27 mouse cellular contexts compared by ENCODE assay signal in the genomic region with DNA sequence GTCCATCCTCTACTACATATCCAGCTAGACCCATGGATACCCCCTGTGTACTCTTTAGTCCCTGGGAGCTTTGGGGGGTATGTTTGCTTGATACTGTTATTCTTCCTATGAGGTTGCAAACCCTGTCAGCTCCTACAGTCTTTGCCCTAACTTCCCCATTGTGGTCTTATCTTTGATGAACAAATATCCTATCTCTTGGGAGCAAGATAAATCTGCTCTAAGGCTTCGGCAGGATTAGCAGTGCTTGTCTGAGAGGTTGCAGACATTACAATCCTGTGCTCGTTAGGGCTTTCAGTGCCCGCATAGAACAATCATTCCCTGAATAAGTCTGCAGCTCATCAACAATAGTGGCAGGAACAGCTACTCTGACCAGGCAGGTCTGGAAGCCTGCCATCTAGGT.
DNase-seq lines count a peak whose midpoint lies in the region; ATAC-seq and TF ChIP-seq lines count a peak whose summit lies in the region.
"Had no signal": no experiment of that assay in that cellular context is flagged by ENCODE, and none has a peak within 500 bp of the region (broad histone marks: within the 10 kb centered on the region; RNA-seq: fewer than 3 reads in every experiment).

No protein-coding gene starts in this region.

- DNase-seq in G1E (ENCODE audit: low spot score), result no peak
- no peak for DNase-seq in left cerebral cortex, postnatal 14 days (ENCODE audit: low spot score in 2 of 2)
- no peak for DNase-seq in liver, postnatal 0 days
- DNase-seq in layer of hippocampus, postnatal 10 days (ENCODE audit: low spot score in 2 of 2), result no peak
- DNase-seq: adrenal gland, adult 2 months; adrenal gland, postnatal 14 days; cerebellum, adult 11-12 months; cerebellum, adult 8-10 months; cerebellum, postnatal 10 days; cerebellum, postnatal 36 days; gastrocnemius, adult 2 months; gastrocnemius, postnatal 14 days; heart, adult 18-20 months; heart, postnatal 10 days; heart, postnatal 36 days had no signal

- H3K4me2 ChIP-seq in liver, postnatal 0 days (ENCODE audit: low read depth, low read length), result no peak overlapping the region
- H3K4me2 ChIP-seq: forebrain, embryonic 13.5 days; heart, embryonic 12.5 days; heart, embryonic 15.5 days; hindbrain, embryonic 14.5 days had no signal

- intact Hi-C loops in left cerebral cortex, postnatal 14 days (cut with DNase I), result no loop called here

- no peak overlapping the region for H3K4me3 ChIP-seq in G1E (ENCODE audit: low read depth, low read length)
- H3K4me3 ChIP-seq in liver, postnatal 0 days (ENCODE audit: low read depth, low read length), result no peak overlapping the region
- H3K4me3 ChIP-seq: forebrain, embryonic 10.5 days; forebrain, embryonic 13.5 days; gastrocnemius, adult 2 months; heart, embryonic 12.5 days; heart, embryonic 15.5 days had no signal

- H3K9ac ChIP-seq in liver, postnatal 0 days (replicated peaks), result no peak overlapping the region
- H3K9ac ChIP-seq: forebrain, embryonic 13.5 days; heart, embryonic 12.5 days; heart, embryonic 15.5 days; hindbrain, embryonic 14.5 days had no signal

- peak; percentile 22 for ATAC-seq in G1E (ENCODE audit: extremely low read depth, insufficient number of reproducible peaks, low FRiP score, poor library complexity, severe bottlenecking)
- peak; percentile 78 for ATAC-seq in common myeloid progenitor, adult 5-6 weeks (replicated peaks; ENCODE audit: low read depth, poor library complexity, severe bottlenecking)
- ATAC-seq in megakaryocyte, adult 5-6 weeks (ENCODE audit: poor library complexity, severe bottlenecking), result 0 out of 2 replicates have a peak, but pooled peaks have one; percentile 15
- no peak for ATAC-seq in liver, postnatal 0 days
- ATAC-seq: CD4-positive, CD25-positive, alpha-beta regulatory T cell, adult 4 months; forebrain, embryonic 13.5 days; forebrain, embryonic 16.5 days; hindbrain, postnatal 0 days; inflammation-experienced regulatory T-cells, adult 6 months; intestine, embryonic 16.5 days had no signal

- TF ChIP-seq CTCF in G1E (IDR thresholded peaks at IDR 0.05; ENCODE audit: low read depth, low read length), result no peak
- no peak for TF ChIP-seq CTCF in liver, postnatal 0 days (IDR thresholded peaks at IDR 0.05; ENCODE audit: low read depth)

- H3K36me3 ChIP-seq in G1E (replicated peaks), result no peaks in the 10 kb centered on the region
- H3K36me3 ChIP-seq in liver, postnatal 0 days (replicated peaks; ENCODE audit: insufficient read depth, low read length), result no peaks in the 10 kb centered on the region
- H3K36me3 ChIP-seq: forebrain, embryonic 10.5 days; heart, embryonic 12.5 days; heart, embryonic 15.5 days had no signal

- 13% methylated on average over 3 of the region's 3 CpGs for WGBS in liver, postnatal 0 days (ENCODE audit: insufficient replicate concordance)

- H3K4me1 ChIP-seq in G1E (ENCODE audit: insufficient read depth, low read depth, low read length), result no peaks in the 10 kb centered on the region; the same call in 1 of the 2 replicates
- no peaks in the 10 kb centered on the region for H3K4me1 ChIP-seq in liver, postnatal 0 days (ENCODE audit: insufficient read depth)
- H3K4me1 ChIP-seq: forebrain, embryonic 10.5 days; forebrain, embryonic 13.5 days; heart, embryonic 12.5 days; heart, embryonic 15.5 days had no signal

- H3K27ac ChIP-seq in liver, postnatal 0 days (ENCODE audit: low read depth), result no peak overlapping the region
- H3K27ac ChIP-seq: forebrain, embryonic 10.5 days; forebrain, embryonic 13.5 days; gastrocnemius, adult 2 months; heart, embryonic 15.5 days; hindbrain, embryonic 14.5 days; hindbrain, postnatal 0 days had no signal

- TF ChIP-seq EP300 in liver, postnatal 0 days (IDR thresholded peaks at IDR 0.05; ENCODE audit: low read depth), result no peak

- H3K9me3 ChIP-seq in G1E (replicated peaks), result no peaks in the 10 kb centered on the region
- no peaks in the 10 kb centered on the region for H3K9me3 ChIP-seq in liver, postnatal 0 days (ENCODE audit: low read length)
- H3K9me3 ChIP-seq: forebrain, embryonic 10.5 days; forebrain, embryonic 13.5 days; heart, embryonic 12.5 days; heart, embryonic 15.5 days had no signal

- no peaks in the 10 kb centered on the region for H3K27me3 ChIP-seq in G1E (ENCODE audit: insufficient read depth, low read length)
- H3K27me3 ChIP-seq in liver, postnatal 0 days (ENCODE audit: insufficient read depth, low read length), result no peaks in the 10 kb centered on the region
- H3K27me3 ChIP-seq: forebrain, embryonic 13.5 days; heart, embryonic 12.5 days; heart, embryonic 15.5 days had no signal
